12 mouse cellular contexts compared by ENCODE assay signal in genomic region chr4:150266655-150267223, GRCm38 (mm10). TPM values are rescaled to one million over a fixed set of nuclear protein-coding genes. Genes with fewer than 3 reads are reported as not detected.
DNase-seq lines count a peak whose midpoint lies in the region; ATAC-seq lines count a peak whose summit lies in the region.
"Had no signal": no experiment of that assay in that cellular context is flagged by ENCODE, and none has a peak within 500 bp of the region (broad histone marks: within the 10 kb centered on the region; RNA-seq: fewer than 3 reads in every experiment).

No protein-coding gene starts in this region.

- H3K4me3 ChIP-seq in midbrain, embryonic 13.5 days (replicated peaks): no peak overlapping the region
- H3K4me3 ChIP-seq in midbrain, embryonic 16.5 days (ENCODE audit: low read depth, low read length): no peak overlapping the region
- H3K4me3 ChIP-seq in forebrain, embryonic 11.5 days (ENCODE audit: low read depth, low read length): no peak overlapping the region
- H3K4me3 ChIP-seq: liver, embryonic 15.5 days; midbrain, embryonic 15.5 days had no signal

- H3K9me3 ChIP-seq in midbrain, embryonic 13.5 days: no peaks in the 10 kb centered on the region
- H3K9me3 ChIP-seq in midbrain, embryonic 16.5 days (replicated peaks; ENCODE audit: control insufficient read depth, low read length, poor library complexity, severe bottlenecking): no peaks in the 10 kb centered on the region
- H3K9me3 ChIP-seq in forebrain, embryonic 11.5 days (ENCODE audit: control insufficient read depth, low read length): no peaks in the 10 kb centered on the region
- H3K9me3 ChIP-seq: liver, embryonic 15.5 days; midbrain, embryonic 15.5 days had no signal

- peaks cover 17% of the 10 kb centered on the region for H3K4me1 ChIP-seq in midbrain, embryonic 13.5 days (replicated peaks)
- 0 out of 2 replicates have a peak, but pooled peaks cover 2% of the 10 kb centered on the region for H3K4me1 ChIP-seq in midbrain, embryonic 16.5 days (ENCODE audit: control insufficient read depth, insufficient read depth, low read length)
- H3K4me1 ChIP-seq in forebrain, embryonic 11.5 days (replicated peaks; ENCODE audit: control insufficient read depth, insufficient read depth, low read length): no peaks in the 10 kb centered on the region

- peak; percentile 74 for DNase-seq in brain, adult 2 months (ENCODE audit: low read depth, low spot score)
- DNase-seq in lung, postnatal 14 days: peak; percentile 56
- DNase-seq in kidney, adult 9 months: no peak
- DNase-seq in forebrain, embryonic 11.5 days (ENCODE audit: low spot score): no peak
- DNase-seq in kidney, adult 8-10 months: no peak
- DNase-seq: adrenal gland, postnatal 25 days; cerebellum, adult 11 months; kidney, adult 11 months had no signal

- WGBS in midbrain, embryonic 13.5 days: 72% methylated on average over 21 of the region's 21 CpGs
- WGBS in midbrain, embryonic 16.5 days: 69% methylated on average over 21 of the region's 21 CpGs
- WGBS in forebrain, embryonic 11.5 days: 86% methylated on average over 21 of the region's 21 CpGs

- no peak overlapping the region for H3K4me2 ChIP-seq in midbrain, embryonic 13.5 days (replicated peaks)
- no peak overlapping the region for H3K4me2 ChIP-seq in midbrain, embryonic 16.5 days (ENCODE audit: low read length)
- H3K4me2 ChIP-seq in forebrain, embryonic 11.5 days (ENCODE audit: low read depth, low read length, severe bottlenecking): no peak overlapping the region
- H3K4me2 ChIP-seq: liver, embryonic 15.5 days; midbrain, embryonic 15.5 days had no signal

- ATAC-seq in midbrain, embryonic 13.5 days: no peak
- no peak for ATAC-seq in midbrain, embryonic 16.5 days
- ATAC-seq in forebrain, embryonic 11.5 days (replicated peaks; ENCODE audit: low FRiP score): no peak
- ATAC-seq: midbrain, embryonic 15.5 days had no signal

- H3K9ac ChIP-seq in midbrain, embryonic 13.5 days (replicated peaks): no peak overlapping the region
- no peak overlapping the region for H3K9ac ChIP-seq in midbrain, embryonic 16.5 days (ENCODE audit: low read depth, low read length)
- no peak overlapping the region for H3K9ac ChIP-seq in forebrain, embryonic 11.5 days (ENCODE audit: low read length)
- H3K9ac ChIP-seq: liver, embryonic 15.5 days; midbrain, embryonic 15.5 days had no signal

- H3K36me3 ChIP-seq in midbrain, embryonic 13.5 days: no peaks in the 10 kb centered on the region
- no peaks in the 10 kb centered on the region for H3K36me3 ChIP-seq in midbrain, embryonic 16.5 days (ENCODE audit: control insufficient read depth, insufficient read depth, low read length)
- no peaks in the 10 kb centered on the region for H3K36me3 ChIP-seq in forebrain, embryonic 11.5 days (ENCODE audit: control insufficient read depth, insufficient read depth, low read length)
- H3K36me3 ChIP-seq: liver, embryonic 15.5 days; midbrain, embryonic 15.5 days had no signal

- peak overlapping the region; percentile 7; the same call in 1 of the 2 replicates for H3K27ac ChIP-seq in midbrain, embryonic 13.5 days
- no peak overlapping the region for H3K27ac ChIP-seq in midbrain, embryonic 16.5 days (ENCODE audit: low read length)
- no peak overlapping the region for H3K27ac ChIP-seq in forebrain, embryonic 11.5 days (ENCODE audit: low read depth, low read length)
- H3K27ac ChIP-seq: liver, embryonic 15.5 days; midbrain, embryonic 15.5 days had no signal

- H3K27me3 ChIP-seq in midbrain, embryonic 13.5 days: no peaks in the 10 kb centered on the region
- H3K27me3 ChIP-seq in midbrain, embryonic 16.5 days (ENCODE audit: control insufficient read depth, insufficient read depth, low read depth, low read length): no peaks in the 10 kb centered on the region
- no peaks in the 10 kb centered on the region for H3K27me3 ChIP-seq in forebrain, embryonic 11.5 days (ENCODE audit: control insufficient read depth, insufficient read depth, low read length)
- H3K27me3 ChIP-seq: midbrain, embryonic 15.5 days had no signal

RNA-seq across cellular contexts. Expression of gene Rere, which starts 14.7 kb away (rescaled TPM):
- 42.4 and 43.6 TPM in 2 replicates for polyA plus RNA-seq in midbrain, embryonic 13.5 days (2015; fragmentation: Nextera tagmentation; extraction: Ambion mirVana)
- 29.0 and 31.2 TPM in 2 replicates for polyA plus RNA-seq in midbrain, embryonic 16.5 days (2015; fragmentation: Nextera tagmentation; extraction: Ambion mirVana)
- 51.6 and 56.2 TPM in 2 replicates for polyA plus RNA-seq in forebrain, embryonic 11.5 days (2014; fragmentation: Nextera tagmentation; extraction: Ambion mirVana)

RNA-seq across cellular contexts. Expression of gene Eno1, which starts 30.2 kb away (rescaled TPM):
- 945 and 955 TPM in 2 replicates for polyA plus RNA-seq in midbrain, embryonic 13.5 days (2015; fragmentation: Nextera tagmentation; extraction: Ambion mirVana)
- 1,096 and 1,142 TPM in 2 replicates for polyA plus RNA-seq in midbrain, embryonic 16.5 days (2015; fragmentation: Nextera tagmentation; extraction: Ambion mirVana)
- polyA plus RNA-seq in forebrain, embryonic 11.5 days (2014; fragmentation: Nextera tagmentation; extraction: Ambion mirVana): 1,858 and 1,977 TPM in 2 replicates

Comparison
In these comparisons a context has a peak if more than half of its experiments do, and no peak if none do; other contexts are left out.
1. DNase-seq: peak in brain, adult 2 months (single experiment) and lung, postnatal 14 days (single experiment); none in kidney, adult 9 months (single experiment), forebrain, embryonic 11.5 days (single experiment) and kidney, adult 8-10 months (0 of 2).